Mouse (Mus musculus) intestine, embryonic 14.5 days (tissue): Measurements from ENCODE around the gene Serp2. TPM values are rescaled to one million over a fixed set of nuclear protein-coding genes. Genes with fewer than 3 reads are reported as not detected.

ENCODE experiments used
- ATAC-seq: fragments of 200-750 bp; cut with Nextera tagmentation; replicated peaks from 2 replicates; pipeline ENCODE4 v1.8.0; 2017; ENCODE audit warnings: low read depth, moderate number of reproducible peaks, moderate TSS enrichment, moderate library complexity; ENCODE audit not compliant: low FRiP score, low TSS enrichment
- DNase-seq: peaks from one replicate; pipeline ENCODE4 v3.0.0-alpha.2; 2018; ENCODE audit warnings: low spot score
- H3K27ac ChIP-seq: fragments of 300-500 bp; sonication (generic); 2 replicates; pipeline ENCODE4 v1.5.1; 2014; ENCODE audit warnings: low read depth, mild to moderate bottlenecking, control low read depth
- H3K27me3 ChIP-seq: fragments of 300-500 bp; sonication (generic); replicated peaks from 2 replicates; pipeline ENCODE4 v1.6.1; 2014; ENCODE audit warnings: low read length, control low read depth; ENCODE audit not compliant: control insufficient read depth, insufficient read depth
- H3K36me3 ChIP-seq: fragments of 300-500 bp; sonication (generic); 2 replicates; pipeline ENCODE4 v1.6.1; 2014; ENCODE audit warnings: low read length, control low read depth; ENCODE audit not compliant: control insufficient read depth, insufficient read depth
- H3K4me1 ChIP-seq: fragments of 300-500 bp; sonication (generic); replicated peaks from 2 replicates; pipeline ENCODE4 v1.6.1; 2014; ENCODE audit warnings: low read length, control low read depth, mixed read lengths; ENCODE audit not compliant: control insufficient read depth, insufficient read depth
- H3K4me2 ChIP-seq: fragments of 300-500 bp; sonication (generic); 2 replicates; pipeline ENCODE4 v1.6.1; 2014; ENCODE audit warnings: low read length
- H3K4me3 ChIP-seq: fragments of 300-500 bp; sonication (generic); 2 replicates; pipeline ENCODE4 v1.5.1; 2014; ENCODE audit warnings: low read depth, low read length, control low read depth, mixed read lengths
- H3K9ac ChIP-seq: fragments of 300-500 bp; sonication (generic); 2 replicates; pipeline ENCODE4 v1.6.1; 2014; ENCODE audit warnings: mild to moderate bottlenecking, low read length
- H3K9me3 ChIP-seq: fragments of 300-500 bp; sonication (generic); 2 replicates; pipeline ENCODE4 v1.6.1; 2016; ENCODE audit warnings: low read length, control low read depth; ENCODE audit not compliant: control insufficient read depth
- WGBS: fragments of 180-500 bp; shearing (Covaris S2); extraction: QIAGEN DNeasy Blood & Tissue Kit; methylation state at CpG from one replicate; pipeline ENCODE4 v1.1.7; 2014; 5-methylcytosine and 5-hydroxymethylcytosine counted together
- polyA plus RNA-seq: library from polyadenylated mRNA; unstranded; fragments of >200 nt; fragmentation: Nextera tagmentation; extraction: Ambion mirVana; gene quantifications from 2 replicates; pipeline ENCODE4 v1.2.1, GENCODE M21; 2014

The Serp2 gene
- polyA plus RNA-seq, 1 experiment from 2014 or later: 13.6 TPM

GRCm38 (mm10) chr14:76504121-76504737, 52.5 kb downstream of the Serp2 start:
- Histone ChIP-seq H3K4me1 (peaks cover 31% of the 10 kb centered on the region), H3K4me3 (peak overlapping the region; percentile 75), H3K9me3 (no peaks in the 10 kb centered on the region), H3K36me3 (peaks cover 23% of the 10 kb centered on the region), H3K27me3 (no peaks in the 10 kb centered on the region), H3K4me2 (peak overlapping the region; percentile 95), H3K27ac (peak overlapping the region; percentile 100), H3K9ac (peak overlapping the region; percentile 100)
- DNase-seq (peak; percentile 95), ATAC-seq (peak; percentile 92)
- under 1% methylated on average over 51 of the region's 52 CpGs for WGBS

- ATAC-seq (no peak), DNase-seq (no peak)
- H3K9me3 ChIP-seq: no peaks in the 10 kb centered on the region
- peak overlapping the region; percentile 100 for H3K27ac ChIP-seq
- 9% methylated on average over 13 of the region's 13 CpGs for WGBS
- peak overlapping the region; percentile 95 for H3K4me2 ChIP-seq
- H3K4me3 ChIP-seq: peak overlapping the region; percentile 75
- H3K9ac ChIP-seq: peak overlapping the region; percentile 100
- peaks cover 31% of the 10 kb centered on the region for H3K4me1 ChIP-seq
- H3K27me3 ChIP-seq: no peaks in the 10 kb centered on the region
- H3K36me3 ChIP-seq: peaks cover 21% of the 10 kb centered on the region
These were observed 53.3 kb downstream of the Serp2 start for GRCm38 (mm10) chr14:76503231-76503851.

GRCm38 (mm10) chr14:76500036-76500435, 56.7 kb downstream of the Serp2 start:
- no peaks in the 10 kb centered on the region for H3K36me3 ChIP-seq
- H3K27ac ChIP-seq: no peak overlapping the region
- H3K9me3 ChIP-seq: no peaks in the 10 kb centered on the region
- no peak for DNase-seq
- H3K27me3 ChIP-seq: no peaks in the 10 kb centered on the region
- 26% methylated on average over 5 of the region's 5 CpGs for WGBS
- H3K4me3 ChIP-seq: no peak overlapping the region
- no peak overlapping the region for H3K4me2 ChIP-seq
- peaks cover 15% of the 10 kb centered on the region for H3K4me1 ChIP-seq
- no peak for ATAC-seq
- H3K9ac ChIP-seq: no peak overlapping the region

- Histone ChIP-seq H3K27ac (no peak overlapping the region), H3K9ac (no peak overlapping the region), H3K4me1 (peaks cover 15% of the 10 kb centered on the region), H3K27me3 (no peaks in the 10 kb centered on the region), H3K36me3 (no peaks in the 10 kb centered on the region), H3K4me2 (no peak overlapping the region), H3K4me3 (no peak overlapping the region), H3K9me3 (no peaks in the 10 kb centered on the region)
- 55% methylated on average over 6 of the region's 6 CpGs for WGBS
- no peak for DNase-seq
- ATAC-seq: no peak
These were observed 57.2 kb downstream of the Serp2 start for GRCm38 (mm10) chr14:76499492-76499891.

- 0 out of 2 replicates have a peak, but pooled peaks cover 3% of the 10 kb centered on the region for H3K36me3 ChIP-seq
- H3K9ac ChIP-seq: no peak overlapping the region
- no peaks in the 10 kb centered on the region for H3K9me3 ChIP-seq
- no peak for DNase-seq
- H3K4me1 ChIP-seq: peaks cover 8% of the 10 kb centered on the region
- H3K4me2 ChIP-seq: no peak overlapping the region
- H3K4me3 ChIP-seq: no peak overlapping the region
- no peak overlapping the region for H3K27ac ChIP-seq
- no peak for ATAC-seq
- no peaks in the 10 kb centered on the region for H3K27me3 ChIP-seq
- 62% methylated on average over 7 of the region's 7 CpGs for WGBS
These were observed 58.5 kb downstream of the Serp2 start for GRCm38 (mm10) chr14:76498210-76498609.

GRCm38 (mm10) chr14:76497187-76497586, 59.5 kb downstream of the Serp2 start:
- Histone ChIP-seq H3K4me1 (peaks cover 8% of the 10 kb centered on the region), H3K36me3 (0 out of 2 replicates have a peak, but pooled peaks cover 3% of the 10 kb centered on the region), H3K9ac (no peak overlapping the region), H3K4me2 (no peak overlapping the region), H3K4me3 (no peak overlapping the region), H3K9me3 (no peaks in the 10 kb centered on the region), H3K27me3 (no peaks in the 10 kb centered on the region), H3K27ac (no peak overlapping the region)
- DNase-seq (no peak), ATAC-seq (no peak)
- WGBS: 78% methylated on average over 9 of the region's 9 CpGs

GRCm38 (mm10) chr14:76495022-76495421, 61.7 kb downstream of the Serp2 start:
- WGBS: 48% methylated on average over 5 of the region's 5 CpGs
- 0 out of 2 replicates have a peak, but pooled peaks cover 3% of the 10 kb centered on the region for H3K36me3 ChIP-seq
- H3K4me3 ChIP-seq: no peak overlapping the region
- H3K4me1 ChIP-seq: peaks cover 3% of the 10 kb centered on the region
- H3K9ac ChIP-seq: no peak overlapping the region
- DNase-seq: no peak
- ATAC-seq: no peak
- H3K27ac ChIP-seq: no peak overlapping the region
- no peaks in the 10 kb centered on the region for H3K9me3 ChIP-seq
- no peaks in the 10 kb centered on the region for H3K27me3 ChIP-seq
- H3K4me2 ChIP-seq: no peak overlapping the region

- Histone ChIP-seq H3K36me3 (0 out of 2 replicates have a peak, but pooled peaks cover 3% of the 10 kb centered on the region), H3K4me3 (no peak overlapping the region), H3K9me3 (no peaks in the 10 kb centered on the region), H3K4me1 (peaks cover 7% of the 10 kb centered on the region; the same call in 1 of the 2 replicates), H3K4me2 (no peak overlapping the region), H3K27me3 (no peaks in the 10 kb centered on the region), H3K27ac (no peak overlapping the region), H3K9ac (no peak overlapping the region)
- WGBS: 68% methylated on average over 2 of the region's 2 CpGs
- DNase-seq (no peak), ATAC-seq (no peak)
These were observed 67.6 kb downstream of the Serp2 start for GRCm38 (mm10) chr14:76489128-76489527.
